Mouse (Mus musculus) heart, embryonic 16.5 days (tissue): ENCODE measurements around the gene Stxbp6. TPM values are rescaled to one million over a fixed set of nuclear protein-coding genes. Genes with fewer than 3 reads are reported as not detected.
"Not testable (repeated sequence)": the region's sequence is repeated elsewhere in the genome, so short reads cannot be mapped to it uniquely, and the experiment has no call there.

ENCODE experiments used
- ATAC-seq: fragments of 200-750 bp; cut with Nextera tagmentation; replicated peaks from 2 replicates; pipeline ENCODE4 v1.8.0; 2017; ENCODE audit warnings: moderate number of reproducible peaks; ENCODE audit not compliant: insufficient read depth, low FRiP score; ENCODE audit errors: extremely low read depth
- H3K27ac ChIP-seq: fragments of 300-500 bp; sonication (generic); 2 replicates; pipeline ENCODE4 v1.5.1; 2014; ENCODE audit warnings: mild to moderate bottlenecking, low read length, control low read depth, moderate library complexity
- H3K27me3 ChIP-seq: fragments of 300-500 bp; sonication (generic); 2 replicates; pipeline ENCODE4 v1.6.1; 2014; ENCODE audit warnings: low read length, mixed read lengths; ENCODE audit not compliant: control insufficient read depth, insufficient read depth
- H3K36me3 ChIP-seq: fragments of 300-500 bp; sonication (generic); 2 replicates; pipeline ENCODE4 v1.6.1; 2014; ENCODE audit not compliant: control insufficient read depth, insufficient read depth
- H3K4me1 ChIP-seq: fragments of 300-500 bp; sonication (generic); 2 replicates; pipeline ENCODE4 v1.6.1; 2014; ENCODE audit warnings: low read length, mixed read lengths; ENCODE audit not compliant: control insufficient read depth, insufficient read depth
- H3K4me2 ChIP-seq: fragments of 300-500 bp; sonication (generic); 2 replicates; pipeline ENCODE4 v1.6.1; 2014; ENCODE audit warnings: low read depth, mild to moderate bottlenecking, control low read depth, low read length
- H3K4me3 ChIP-seq: fragments of 300-500 bp; sonication (generic); 2 replicates; pipeline ENCODE4 v1.5.1; 2014; ENCODE audit warnings: mild to moderate bottlenecking, control low read depth, low read length
- H3K9ac ChIP-seq: fragments of 300-500 bp; sonication (generic); 2 replicates; pipeline ENCODE4 v1.6.1; 2014; ENCODE audit warnings: low read length, control low read depth
- H3K9me3 ChIP-seq: fragments of 300-500 bp; sonication (generic); replicated peaks from 2 replicates; pipeline ENCODE4 v1.6.1; 2016; ENCODE audit warnings: low read length; ENCODE audit not compliant: control insufficient read depth
- WGBS: fragments of 180-500 bp; shearing (Covaris S2); extraction: QIAGEN DNeasy Blood & Tissue Kit; methylation state at CpG from one replicate; pipeline ENCODE4 v1.1.7; 2014; 5-methylcytosine and 5-hydroxymethylcytosine counted together
- polyA plus RNA-seq: library from polyadenylated mRNA; unstranded; fragments of >200 nt; fragmentation: Nextera tagmentation; extraction: Ambion mirVana; gene quantifications from 2 replicates; pipeline ENCODE4 v1.2.1, GENCODE M21; 2015

The Stxbp6 gene
- polyA plus RNA-seq, 1 experiment from 2014 or later: 14.3 TPM

DNA sequence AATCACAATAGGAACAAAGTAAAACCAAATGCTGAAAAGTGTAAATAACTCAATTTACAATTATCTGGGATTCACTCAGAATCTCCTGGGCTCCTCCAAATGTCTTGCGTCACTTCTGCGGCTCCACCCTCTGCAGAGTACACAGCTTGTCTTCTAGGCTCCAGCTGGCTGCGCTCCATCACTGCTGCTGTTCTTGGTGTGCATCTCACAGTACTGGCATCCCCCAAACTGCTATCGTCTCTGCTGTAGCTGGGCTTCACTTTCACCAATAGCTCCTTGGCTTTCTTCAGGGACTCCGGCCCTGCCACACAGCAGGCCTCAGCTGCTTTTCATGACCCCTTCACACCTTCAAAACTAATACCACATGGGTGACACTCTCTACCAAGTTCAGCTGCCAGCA lies 10.9 kb downstream of the Stxbp6 start:
- Histone ChIP-seq H3K27me3 (no peaks in the 10 kb centered on the region), H3K4me1 (peaks cover 30% of the 10 kb centered on the region), H3K4me2 (no peak overlapping the region), H3K9ac (no peak overlapping the region), H3K9me3 (no peaks in the 10 kb centered on the region), H3K27ac (no peak overlapping the region), H3K4me3 (no peak overlapping the region), H3K36me3 (no peaks in the 10 kb centered on the region)
- WGBS: 62% methylated on average over 5 of the region's 5 CpGs
- no peak for ATAC-seq

- Histone ChIP-seq H3K4me2 (no peak overlapping the region), H3K27ac (no peak overlapping the region), H3K27me3 (no peaks in the 10 kb centered on the region), H3K36me3 (no peaks in the 10 kb centered on the region), H3K4me1 (peaks cover 12% of the 10 kb centered on the region), H3K9ac (no peak overlapping the region), H3K4me3 (no peak overlapping the region), H3K9me3 (no peaks in the 10 kb centered on the region)
- 18% methylated on average over 5 of the region's 5 CpGs for whole genome bisulfite sequencing
- no peak for ATAC-seq
Measured at GRCm38 (mm10) chr12:45061336-45061735, 13.2 kb downstream of the Stxbp6 start.

DNA sequence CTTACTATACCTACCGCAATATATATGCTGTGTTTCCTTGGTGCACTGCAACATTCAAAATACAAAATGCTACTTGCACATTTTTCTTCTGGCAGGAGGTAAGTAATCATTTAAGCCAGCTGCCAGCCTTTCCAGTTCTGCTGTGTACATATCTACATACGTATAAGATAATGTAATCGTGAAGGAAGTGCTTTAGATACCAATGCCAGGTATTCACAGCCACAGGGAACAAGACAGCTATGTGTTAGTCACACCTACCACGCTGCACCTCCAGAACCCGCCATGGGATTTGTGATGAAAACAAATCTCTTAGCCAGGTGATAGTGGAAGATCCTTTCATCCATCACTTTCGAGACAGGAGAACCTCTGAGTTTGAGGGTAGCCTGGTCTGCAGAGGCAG lies 13.7 kb downstream of the Stxbp6 start:
- H3K9ac ChIP-seq: no peak overlapping the region
- H3K4me2 ChIP-seq: no peak overlapping the region
- H3K36me3 ChIP-seq: no peaks in the 10 kb centered on the region
- peaks cover 14% of the 10 kb centered on the region for H3K4me1 ChIP-seq
- no peak for ATAC-seq
- no peaks in the 10 kb centered on the region for H3K9me3 ChIP-seq
- no peak overlapping the region for H3K4me3 ChIP-seq
- WGBS: 36% methylated on average over 6 of the region's 6 CpGs
- H3K27ac ChIP-seq: no peak overlapping the region
- no peaks in the 10 kb centered on the region for H3K27me3 ChIP-seq

GRCm38 (mm10) chr12:45058007-45058406 lies 16.5 kb downstream of the Stxbp6 start:
- WGBS: 79% methylated on average over 3 of the region's 3 CpGs

GRCm38 (mm10) chr12:45056372-45056771 lies 18.1 kb downstream of the Stxbp6 start:
- no peak overlapping the region for H3K27ac ChIP-seq
- H3K9me3 ChIP-seq: no peaks in the 10 kb centered on the region
- H3K4me2 ChIP-seq: no peak overlapping the region
- peaks cover 20% of the 10 kb centered on the region for H3K4me1 ChIP-seq
- H3K36me3 ChIP-seq: no peaks in the 10 kb centered on the region
- no peak overlapping the region for H3K4me3 ChIP-seq
- H3K27me3 ChIP-seq: no peaks in the 10 kb centered on the region
- 78% methylated on average over 3 of the region's 3 CpGs for WGBS
- no peak overlapping the region for H3K9ac ChIP-seq
- ATAC-seq: no peak

More at GRCm38 (mm10) chr12:45058007-45058406, 16.5 kb downstream of the Stxbp6 start:
- Histone ChIP-seq H3K9me3 (no peaks in the 10 kb centered on the region), H3K9ac (no peak overlapping the region), H3K4me2 (no peak overlapping the region), H3K4me3 (no peak overlapping the region), H3K36me3 (no peaks in the 10 kb centered on the region), H3K4me1 (peaks cover 22% of the 10 kb centered on the region), H3K27me3 (no peaks in the 10 kb centered on the region), H3K27ac (no peak overlapping the region)
- ATAC-seq: no peak

GRCm38 (mm10) chr12:45053319-45053718 lies 21.2 kb downstream of the Stxbp6 start:
- Histone ChIP-seq H3K36me3 (no peaks in the 10 kb centered on the region), H3K9me3 (no peaks in the 10 kb centered on the region), H3K4me3 (no peak overlapping the region), H3K27ac (no peak overlapping the region), H3K4me1 (peaks cover 12% of the 10 kb centered on the region), H3K4me2 (no peak overlapping the region), H3K27me3 (no peaks in the 10 kb centered on the region), H3K9ac (no peak overlapping the region)
- no peak for ATAC-seq
- 76% methylated on average over 5 of the region's 5 CpGs for WGBS

- Histone ChIP-seq H3K4me2 (no peak overlapping the region), H3K27ac (no peak overlapping the region), H3K4me1 (peaks cover 12% of the 10 kb centered on the region), H3K9me3 (no peaks in the 10 kb centered on the region), H3K9ac (no peak overlapping the region), H3K4me3 (no peak overlapping the region), H3K36me3 (no peaks in the 10 kb centered on the region), H3K27me3 (no peaks in the 10 kb centered on the region)
- no peak for ATAC-seq
- WGBS: 71% methylated on average over 5 of the region's 5 CpGs
Measured at GRCm38 (mm10) chr12:45052860-45053259, 21.6 kb downstream of the Stxbp6 start.

GRCm38 (mm10) chr12:45049894-45050293 lies 24.6 kb downstream of the Stxbp6 start:
- Histone ChIP-seq H3K9me3 (no peaks in the 10 kb centered on the region), H3K27me3 (no peaks in the 10 kb centered on the region), H3K36me3 (no peaks in the 10 kb centered on the region), H3K9ac (no peak overlapping the region), H3K4me2 (no peak overlapping the region), H3K4me3 (no peak overlapping the region), H3K4me1 (peaks cover 12% of the 10 kb centered on the region), H3K27ac (no peak overlapping the region)
- ATAC-seq: no peak; the same call in 1 of the 2 replicates
- WGBS: 63% methylated on average over 9 of the region's 9 CpGs

DNA sequence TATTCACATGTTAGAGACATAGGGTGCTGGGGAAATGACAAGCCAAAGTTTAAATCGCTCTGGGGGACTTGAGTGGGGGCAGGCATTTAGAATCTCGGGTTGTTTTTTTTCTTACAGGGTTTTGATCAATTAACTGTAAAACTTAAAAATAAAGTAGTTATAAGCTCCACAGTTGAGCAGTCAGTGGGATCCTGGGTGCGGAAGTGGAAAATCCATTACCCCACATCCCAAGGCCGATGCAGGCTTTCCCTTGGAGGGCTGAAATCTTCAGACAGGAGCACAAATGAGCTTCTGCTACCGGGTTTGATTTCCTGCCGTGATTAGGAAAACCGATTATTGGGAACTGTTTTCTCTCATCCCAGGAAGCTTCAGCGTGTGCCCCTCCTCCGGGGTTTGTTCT lies 26.8 kb downstream of the Stxbp6 start:
- not testable (repeated sequence) for H3K27me3 ChIP-seq, ATAC-seq, H3K9me3 ChIP-seq, H3K27ac ChIP-seq, H3K36me3 ChIP-seq, H3K4me3 ChIP-seq, H3K9ac ChIP-seq, H3K4me2 ChIP-seq
- H3K4me1 ChIP-seq: peaks cover 11% of the 10 kb centered on the region
- WGBS: 49% methylated on average over 8 of the region's 9 CpGs

GRCm38 (mm10) chr12:45047172-45047571 lies 27.3 kb downstream of the Stxbp6 start:
- H3K4me3 ChIP-seq: no peak overlapping the region
- no peak overlapping the region for H3K9ac ChIP-seq
- 47% methylated on average over 4 of the region's 4 CpGs for WGBS
- no peak for ATAC-seq
- peaks cover 16% of the 10 kb centered on the region for H3K4me1 ChIP-seq
- no peaks in the 10 kb centered on the region for H3K36me3 ChIP-seq
- no peak overlapping the region for H3K27ac ChIP-seq
- no peak overlapping the region for H3K4me2 ChIP-seq
- H3K9me3 ChIP-seq: no peaks in the 10 kb centered on the region
- no peaks in the 10 kb centered on the region for H3K27me3 ChIP-seq
